Mouse (Mus musculus): ENCODE measurements around the gene Mbd6. TPM values are rescaled to one million over a fixed set of nuclear protein-coding genes. Genes with fewer than 3 reads are reported as not detected.
A peak's percentile ranks its signal among the peaks of the same experiment; 100 is the strongest.
"Not testable (repeated sequence)": the region's sequence is repeated elsewhere in the genome, so short reads cannot be mapped to it uniquely, and the experiment has no call there.

Gene Mbd6
- polyA plus RNA-seq, 1 experiment, result 131 TPM

DNA sequence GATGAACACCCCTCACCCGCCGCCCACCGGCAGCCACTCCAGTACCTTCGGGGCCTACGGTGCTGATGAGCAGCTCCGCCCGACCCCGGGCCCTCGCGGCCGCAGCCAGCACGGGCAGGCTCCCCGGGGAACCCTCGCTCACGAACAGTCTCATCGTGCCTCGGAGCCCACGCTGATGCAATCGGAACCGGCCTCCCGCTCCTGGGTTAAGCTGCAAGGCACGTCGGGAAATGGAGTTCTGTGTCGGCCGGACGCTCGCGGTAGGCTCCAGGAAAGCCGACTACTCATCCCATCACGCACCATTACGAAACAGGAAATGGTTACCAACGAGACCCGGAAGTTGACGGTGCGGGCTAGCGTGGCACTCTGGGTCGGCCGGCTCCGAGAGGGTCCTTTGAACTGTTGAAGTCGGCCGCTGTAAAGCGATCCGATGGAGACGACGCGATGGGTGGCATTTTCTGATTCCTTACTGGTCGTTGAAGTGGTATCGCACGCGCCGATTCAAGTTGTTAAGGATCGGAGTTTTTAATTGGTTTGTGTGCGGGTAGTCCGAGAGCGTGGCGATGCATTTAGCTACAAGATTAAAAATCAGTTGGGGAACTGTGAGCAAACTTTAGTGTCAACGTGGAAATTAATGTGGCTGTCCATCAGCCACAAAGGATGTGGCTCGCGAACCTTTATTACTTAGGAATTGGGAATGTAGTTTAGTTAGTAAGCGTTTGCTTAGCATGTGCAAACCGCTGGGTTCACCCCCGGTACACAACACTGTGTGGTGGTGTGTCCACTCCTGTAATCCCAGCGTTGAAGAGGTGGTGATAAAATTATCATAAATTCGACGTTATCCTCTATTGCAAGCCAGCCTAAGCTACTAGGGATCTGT is 22.9 kb upstream of the Mbd6 start, which contains the start of gene Mars:
TSS of gene Mars (minus strand) at position 311 of the 880 bp plus-strand sequence.
- Histone ChIP-seq H3K4me3 (replicated peaks; ENCODE audit: control insufficient read depth, low read depth, low read length) (peak within 1 kb of the TSS; percentile 84), H3K27ac (ENCODE audit: control insufficient read depth, insufficient read depth, low read depth, low read length, poor library complexity) (peak within 1 kb of the TSS; percentile 80), H3K4me1 (ENCODE audit: control insufficient read depth, insufficient read depth, low read length) (no peaks in the 10 kb centered on the region; the same call in 1 of the 2 replicates)
- TF ChIP-seq CTCF (IDR thresholded peaks at IDR 0.05; ENCODE audit: control insufficient read depth, insufficient read depth, low read length) (no peak), POLR2A (IDR thresholded peaks at IDR 0.05; ENCODE audit: borderline replicate concordance, control insufficient read depth, low read depth, low read length) (peak; percentile 85; the same call in 1 of the 2 replicates)
- WGBS, result under 1% methylated on average over 65 of the region's 65 CpGs

DNA sequence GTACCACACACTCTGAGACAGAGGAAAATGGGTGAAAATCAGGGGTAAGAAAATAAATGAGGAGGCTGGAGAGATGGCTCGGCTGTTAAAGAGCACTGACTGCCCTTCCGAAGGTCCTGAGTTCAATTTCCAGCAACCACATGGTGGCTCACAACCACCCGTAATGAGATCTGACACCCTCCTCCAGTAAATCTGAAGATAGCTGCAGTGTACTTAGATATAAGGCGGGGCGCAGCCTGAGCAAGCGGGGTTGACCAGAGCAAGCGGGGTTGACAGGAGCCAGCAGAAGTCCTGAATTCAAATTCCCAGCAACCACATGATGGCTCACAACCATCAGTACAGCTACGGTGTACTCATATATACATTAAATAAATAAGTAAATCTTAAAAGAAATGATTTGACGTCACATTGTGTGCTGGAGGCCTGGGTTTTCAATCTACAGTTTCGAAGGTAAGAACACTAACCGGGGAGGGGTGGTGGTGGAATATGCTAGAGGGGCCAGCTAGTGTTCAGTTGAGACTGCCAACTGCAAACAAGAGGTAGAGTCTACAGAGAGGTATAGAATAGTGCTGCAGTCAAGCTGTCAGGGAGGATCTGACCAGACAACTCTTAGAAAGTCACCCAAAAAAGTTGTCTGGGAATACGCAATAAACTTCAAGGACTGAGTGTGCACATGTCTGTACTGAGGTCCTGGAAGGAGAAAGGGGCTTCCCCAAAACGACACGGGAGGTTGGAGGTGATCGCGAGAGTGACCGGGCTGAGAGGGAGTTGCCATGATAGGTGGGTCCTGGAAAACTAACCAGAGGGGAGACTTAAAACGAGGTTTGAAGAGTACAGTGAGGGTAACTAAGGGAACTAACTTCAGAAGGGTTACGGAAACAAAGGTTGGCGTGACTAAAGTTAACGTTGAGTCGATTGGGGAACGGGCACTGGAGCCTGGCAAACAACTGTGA is 22.0 kb upstream of the Mbd6 start:
- H3K27ac ChIP-seq (ENCODE audit: control insufficient read depth, insufficient read depth, low read depth, low read length, poor library complexity), result peak overlapping the region; percentile 78
- no peaks in the 10 kb centered on the region; the same call in 1 of the 2 replicates for H3K4me1 ChIP-seq (ENCODE audit: control insufficient read depth, insufficient read depth, low read length)
- TF ChIP-seq CTCF (IDR thresholded peaks at IDR 0.05; ENCODE audit: control insufficient read depth, insufficient read depth, low read length) (no peak), POLR2A (IDR thresholded peaks at IDR 0.05; ENCODE audit: borderline replicate concordance, control insufficient read depth, low read depth, low read length) (no peak)
- WGBS, result 29% methylated on average over 23 of the region's 23 CpGs
- peak overlapping the region; percentile 84 for H3K4me3 ChIP-seq (replicated peaks; ENCODE audit: control insufficient read depth, low read depth, low read length)

DNA sequence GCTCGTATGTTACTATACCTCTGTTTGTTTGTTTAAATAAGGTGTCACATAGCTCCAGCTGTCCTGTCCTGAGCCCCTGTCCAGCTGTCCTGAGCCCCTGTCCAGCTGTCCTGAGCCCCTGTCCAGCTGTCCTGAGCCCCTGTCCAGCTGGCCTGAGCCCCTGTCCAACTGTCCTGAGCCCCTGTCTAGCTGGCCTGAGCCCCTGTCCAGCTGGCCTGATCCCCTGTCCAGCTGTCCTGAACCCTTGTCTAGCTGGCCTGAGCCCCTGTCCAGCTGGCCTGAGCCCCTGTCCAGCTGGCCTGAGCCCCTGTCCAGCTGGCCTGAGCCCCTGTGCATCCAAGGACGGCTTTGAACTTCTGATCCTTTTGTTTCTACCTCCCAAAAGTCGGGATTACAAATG is 20.3 kb upstream of the Mbd6 start:
- WGBS, result 83% methylated on average over 3 of the region's 3 CpGs
- not testable (repeated sequence) for H3K4me3 ChIP-seq (replicated peaks; ENCODE audit: control insufficient read depth, low read depth, low read length); H3K4me1 ChIP-seq (ENCODE audit: control insufficient read depth, insufficient read depth, low read length); H3K27ac ChIP-seq (ENCODE audit: control insufficient read depth, insufficient read depth, low read depth, low read length, poor library complexity)

DNA sequence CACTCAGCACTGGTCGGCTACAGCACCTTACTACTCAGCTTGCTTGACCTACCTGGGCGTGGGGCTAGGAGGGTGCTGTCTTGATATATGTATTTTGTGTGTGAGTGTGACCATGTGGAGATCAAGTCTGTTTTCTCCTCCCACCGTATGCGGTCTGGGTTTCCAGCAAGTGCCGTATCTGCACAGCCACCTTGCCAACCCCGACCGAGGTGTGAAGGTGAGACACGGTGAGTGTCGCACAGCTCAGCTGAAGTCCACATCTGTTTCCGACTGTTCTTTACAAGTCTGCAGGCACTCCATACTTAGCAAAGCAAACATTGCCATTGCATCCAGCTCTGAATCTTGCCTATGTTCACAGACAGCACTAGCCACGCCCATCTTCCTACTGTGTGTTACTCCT is 14.3 kb upstream of the Mbd6 start:
- H3K4me3 ChIP-seq (replicated peaks; ENCODE audit: control insufficient read depth, low read depth, low read length), result no peak overlapping the region
- TF ChIP-seq CTCF (IDR thresholded peaks at IDR 0.05; ENCODE audit: control insufficient read depth, insufficient read depth, low read length) (no peak), POLR2A (IDR thresholded peaks at IDR 0.05; ENCODE audit: borderline replicate concordance, control insufficient read depth, low read depth, low read length) (0 out of 2 replicates have a peak, but pooled peaks have one; percentile 7)
- no peaks in the 10 kb centered on the region for H3K4me1 ChIP-seq (ENCODE audit: control insufficient read depth, insufficient read depth, low read length)
- 87% methylated on average over 11 of the region's 11 CpGs for WGBS
- H3K27ac ChIP-seq (ENCODE audit: control insufficient read depth, insufficient read depth, low read depth, low read length, poor library complexity), result no peak overlapping the region

DNA sequence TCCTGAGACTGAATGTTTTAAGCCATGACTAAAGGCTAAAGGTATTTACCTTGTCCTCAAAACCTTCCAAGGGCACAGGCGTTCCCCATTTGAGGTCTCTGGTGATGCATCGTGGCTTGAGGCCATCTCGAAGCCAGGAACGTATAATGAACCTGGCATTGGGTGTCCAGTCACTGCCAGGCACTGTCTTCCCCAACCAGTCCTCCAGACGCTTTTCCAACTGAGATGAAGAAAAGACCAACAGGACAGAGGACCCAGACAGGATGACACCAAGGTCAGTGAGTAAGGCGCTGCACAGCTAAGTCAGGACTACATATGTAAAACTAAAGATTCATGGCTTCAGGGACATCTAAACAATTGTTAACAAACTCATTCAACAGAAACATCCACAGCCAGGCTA is 11.5 kb upstream of the Mbd6 start:
- H3K4me1 ChIP-seq (ENCODE audit: control insufficient read depth, insufficient read depth, low read length), result no peaks in the 10 kb centered on the region
- TF ChIP-seq POLR2A (IDR thresholded peaks at IDR 0.05; ENCODE audit: borderline replicate concordance, control insufficient read depth, low read depth, low read length) (no peak), CTCF (IDR thresholded peaks at IDR 0.05; ENCODE audit: control insufficient read depth, insufficient read depth, low read length) (no peak)
- 88% methylated on average over 6 of the region's 6 CpGs for WGBS
- no peak overlapping the region for H3K27ac ChIP-seq (ENCODE audit: control insufficient read depth, insufficient read depth, low read depth, low read length, poor library complexity)
- no peak overlapping the region for H3K4me3 ChIP-seq (replicated peaks; ENCODE audit: control insufficient read depth, low read depth, low read length)

DNA sequence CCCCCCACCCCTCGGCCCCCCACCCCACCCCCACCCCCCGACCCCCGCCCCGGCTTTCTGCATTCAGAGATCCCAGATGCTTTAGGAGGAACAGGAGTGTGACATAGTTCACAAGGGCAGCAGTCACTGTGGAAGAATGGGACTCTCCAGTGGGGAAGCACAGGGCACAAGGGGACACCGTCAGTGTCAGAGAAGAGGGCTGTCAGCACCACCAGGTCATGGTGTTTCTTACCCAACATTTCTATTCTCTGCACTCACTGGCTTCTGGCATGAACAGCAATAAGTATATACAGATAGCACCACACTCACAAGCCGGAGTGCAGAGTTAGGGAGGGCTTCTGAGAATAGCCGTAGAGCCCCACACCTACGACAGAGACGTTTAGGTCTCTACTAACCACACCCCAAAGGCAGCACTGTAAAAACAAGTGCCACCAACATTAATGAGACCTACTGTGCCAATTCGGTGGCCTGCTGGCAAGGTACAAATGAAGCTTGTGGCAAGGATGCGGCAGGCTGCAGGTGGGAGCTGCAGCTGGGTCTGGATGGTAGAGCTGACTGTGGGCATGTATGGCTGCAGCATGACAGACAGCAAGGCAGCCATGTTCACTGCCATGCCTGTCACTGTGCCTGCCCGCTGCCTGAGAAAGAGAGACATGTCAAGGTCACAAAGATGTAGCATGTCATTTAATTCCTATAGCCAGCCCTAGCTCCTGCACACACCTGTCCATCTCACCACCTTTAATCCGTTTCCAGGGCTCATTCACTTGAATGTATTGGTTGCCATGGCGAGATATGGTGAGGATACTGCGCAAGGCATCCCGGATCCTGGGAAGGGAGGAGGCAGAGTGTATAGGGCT is 8.4 kb upstream of the Mbd6 start:
- Histone ChIP-seq H3K4me3 (replicated peaks; ENCODE audit: control insufficient read depth, low read depth, low read length) (no peak overlapping the region), H3K4me1 (ENCODE audit: control insufficient read depth, insufficient read depth, low read length) (no peaks in the 10 kb centered on the region), H3K27ac (ENCODE audit: control insufficient read depth, insufficient read depth, low read depth, low read length, poor library complexity) (no peak overlapping the region)
- TF ChIP-seq POLR2A (IDR thresholded peaks at IDR 0.05; ENCODE audit: borderline replicate concordance, control insufficient read depth, low read depth, low read length) (no peak), CTCF (IDR thresholded peaks at IDR 0.05; ENCODE audit: control insufficient read depth, insufficient read depth, low read length) (no peak)
- WGBS, result 90% methylated on average over 16 of the region's 16 CpGs

DNA sequence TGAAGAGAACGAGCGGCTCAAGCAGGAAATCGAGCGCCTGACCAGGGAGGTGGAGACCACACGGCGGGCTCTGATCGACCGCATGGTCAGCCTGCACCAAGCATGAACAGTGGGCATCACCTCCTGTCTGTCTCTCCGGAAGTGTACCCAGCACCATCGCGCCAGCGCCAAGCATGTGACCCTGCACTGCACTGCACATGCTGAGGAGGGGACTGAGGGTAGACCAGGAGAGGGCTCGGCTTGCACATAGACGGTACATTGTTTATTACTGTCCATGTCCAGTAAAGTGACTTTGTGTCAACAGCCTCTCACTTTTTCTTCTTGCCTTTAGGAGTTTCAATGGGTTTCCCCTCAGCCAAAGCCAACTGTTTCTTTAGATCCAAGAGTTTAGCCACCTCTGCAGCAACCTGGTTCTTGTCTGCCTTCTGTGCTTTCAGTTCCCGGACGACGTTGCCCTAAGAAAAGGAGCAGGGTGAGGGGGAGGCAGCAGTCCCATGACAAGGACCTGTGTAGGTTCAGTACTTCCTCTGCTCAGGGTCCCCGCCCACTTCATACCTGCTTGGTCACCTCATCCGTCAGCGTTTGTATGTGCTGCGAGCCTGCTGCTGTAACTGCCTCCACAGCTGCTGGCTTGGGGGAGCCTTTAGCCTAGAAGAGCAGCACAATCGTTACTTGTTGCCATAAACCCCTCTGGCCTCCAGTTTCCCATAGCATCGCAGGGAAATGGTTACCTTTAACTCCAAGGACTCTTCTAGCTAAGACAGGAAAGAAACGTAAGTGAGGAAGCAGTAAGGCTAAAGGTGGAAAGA is 7.4 kb upstream of the Mbd6 start:
- H3K4me3 ChIP-seq (replicated peaks; ENCODE audit: control insufficient read depth, low read depth, low read length), result no peak overlapping the region
- TF ChIP-seq CTCF (IDR thresholded peaks at IDR 0.05; ENCODE audit: control insufficient read depth, insufficient read depth, low read length) (no peak), POLR2A (IDR thresholded peaks at IDR 0.05; ENCODE audit: borderline replicate concordance, control insufficient read depth, low read depth, low read length) (peak; percentile 33; the same call in 1 of the 2 replicates)
- H3K27ac ChIP-seq (ENCODE audit: control insufficient read depth, insufficient read depth, low read depth, low read length, poor library complexity), result no peak overlapping the region
- 85% methylated on average over 24 of the region's 24 CpGs for WGBS
- H3K4me1 ChIP-seq (ENCODE audit: control insufficient read depth, insufficient read depth, low read length), result no peaks in the 10 kb centered on the region

All from bone marrow, adult 2 months (tissue).